Mouse (Mus musculus): ENCODE measurements around the gene Klre1. TPM values are rescaled to one million over a fixed set of nuclear protein-coding genes. Genes with fewer than 3 reads are reported as not detected.

The Klre1 gene
- polyA plus RNA-seq, 1 experiment from 2014 or later = not detected

GRCm38 (mm10) chr6:129547277-129547676 is 30.4 kb upstream of the Klre1 start:
- DNase-seq (ENCODE audit: low spot score) = no peak
- no peak overlapping the region for H3K4me3 ChIP-seq
- 84% methylated on average over 2 of the region's 2 CpGs for WGBS
- no peak overlapping the region for H3K27ac ChIP-seq (replicated peaks)
- H3K36me3 ChIP-seq = no peaks in the 10 kb centered on the region
- no peaks in the 10 kb centered on the region for H3K4me1 ChIP-seq
- no peaks in the 10 kb centered on the region for H3K9me3 ChIP-seq (replicated peaks)
- no peaks in the 10 kb centered on the region for H3K27me3 ChIP-seq (ENCODE audit: low read depth, poor library complexity, severe bottlenecking)

GRCm38 (mm10) chr6:129548009-129548408 is 29.7 kb upstream of the Klre1 start:
- Histone ChIP-seq H3K9me3 (replicated peaks) (no peaks in the 10 kb centered on the region), H3K4me3 (no peak overlapping the region), H3K36me3 (no peaks in the 10 kb centered on the region), H3K27me3 (ENCODE audit: low read depth, poor library complexity, severe bottlenecking) (no peaks in the 10 kb centered on the region), H3K4me1 (no peaks in the 10 kb centered on the region), H3K27ac (replicated peaks) (no peak overlapping the region)
- DNase-seq (ENCODE audit: low spot score) = no peak
- WGBS = 77% methylated on average over 3 of the region's 3 CpGs

- no peaks in the 10 kb centered on the region for H3K9me3 ChIP-seq (replicated peaks)
- H3K36me3 ChIP-seq = no peaks in the 10 kb centered on the region
- H3K4me3 ChIP-seq = no peak overlapping the region
- H3K4me1 ChIP-seq = peaks cover 20% of the 10 kb centered on the region
- no peaks in the 10 kb centered on the region for H3K27me3 ChIP-seq (ENCODE audit: low read depth, poor library complexity, severe bottlenecking)
- DNase-seq (ENCODE audit: low spot score) = peak; percentile 41
- peak overlapping the region; percentile 72 for H3K27ac ChIP-seq (replicated peaks)
These were observed 20.2 kb upstream of the Klre1 start for GRCm38 (mm10) chr6:129557298-129558023.

GRCm38 (mm10) chr6:129558946-129559640 is 18.6 kb upstream of the Klre1 start:
- no peak overlapping the region for H3K4me3 ChIP-seq
- WGBS = 23% methylated on average over 12 of the region's 12 CpGs
- DNase-seq (ENCODE audit: low spot score) = peak; percentile 73
- H3K4me1 ChIP-seq = peaks cover 20% of the 10 kb centered on the region
- H3K9me3 ChIP-seq (replicated peaks) = no peaks in the 10 kb centered on the region
- no peaks in the 10 kb centered on the region for H3K27me3 ChIP-seq (ENCODE audit: low read depth, poor library complexity, severe bottlenecking)
- no peaks in the 10 kb centered on the region for H3K36me3 ChIP-seq
- peak overlapping the region; percentile 72 for H3K27ac ChIP-seq (replicated peaks)

- no peak overlapping the region for H3K27ac ChIP-seq (replicated peaks)
- no peak for DNase-seq (ENCODE audit: low spot score)
- H3K9me3 ChIP-seq (replicated peaks) = no peaks in the 10 kb centered on the region
- 64% methylated on average over 4 of the region's 4 CpGs for WGBS
- no peak overlapping the region for H3K4me3 ChIP-seq
- no peaks in the 10 kb centered on the region for H3K36me3 ChIP-seq
- H3K4me1 ChIP-seq = peaks cover 20% of the 10 kb centered on the region
- H3K27me3 ChIP-seq (ENCODE audit: low read depth, poor library complexity, severe bottlenecking) = no peaks in the 10 kb centered on the region
These were observed 18.1 kb upstream of the Klre1 start for GRCm38 (mm10) chr6:129559641-129560027.

GRCm38 (mm10) chr6:129565257-129565656 is 12.4 kb upstream of the Klre1 start:
- DNase-seq (ENCODE audit: low spot score) = no peak
- 72% methylated on average over 2 of the region's 2 CpGs for WGBS

GRCm38 (mm10) chr6:129575315-129575714 is 2.4 kb upstream of the Klre1 start:
- no peaks in the 10 kb centered on the region for H3K27me3 ChIP-seq (ENCODE audit: low read depth, poor library complexity, severe bottlenecking)
- H3K27ac ChIP-seq (replicated peaks) = no peak overlapping the region
- no peaks in the 10 kb centered on the region for H3K36me3 ChIP-seq
- no peaks in the 10 kb centered on the region for H3K9me3 ChIP-seq (replicated peaks)
- no peak overlapping the region for H3K4me3 ChIP-seq
- WGBS = 57% methylated on average over 2 of the region's 2 CpGs
- no peaks in the 10 kb centered on the region for H3K4me1 ChIP-seq
- DNase-seq (ENCODE audit: low spot score) = no peak

More at GRCm38 (mm10) chr6:129565257-129565656, 12.4 kb upstream of the Klre1 start:
- Histone ChIP-seq H3K9me3 (replicated peaks) (no peaks in the 10 kb centered on the region), H3K27ac (replicated peaks) (no peak overlapping the region), H3K27me3 (ENCODE audit: low read depth, poor library complexity, severe bottlenecking) (no peaks in the 10 kb centered on the region), H3K4me1 (no peaks in the 10 kb centered on the region), H3K4me3 (no peak overlapping the region), H3K36me3 (no peaks in the 10 kb centered on the region)

- H3K4me1 ChIP-seq = no peaks in the 10 kb centered on the region
- no peak for DNase-seq (ENCODE audit: low spot score)
- H3K9me3 ChIP-seq (replicated peaks) = no peaks in the 10 kb centered on the region
- no peak overlapping the region for H3K4me3 ChIP-seq
- WGBS = 57% methylated on average over 4 of the region's 4 CpGs
- no peaks in the 10 kb centered on the region for H3K36me3 ChIP-seq
- H3K27me3 ChIP-seq (ENCODE audit: low read depth, poor library complexity, severe bottlenecking) = no peaks in the 10 kb centered on the region
- H3K27ac ChIP-seq (replicated peaks) = no peak overlapping the region
These were observed 3.6 kb downstream of the Klre1 start for GRCm38 (mm10) chr6:129581274-129581673.

GRCm38 (mm10) chr6:129581896-129582295 is 4.2 kb downstream of the Klre1 start:
- no peaks in the 10 kb centered on the region for H3K36me3 ChIP-seq
- no peaks in the 10 kb centered on the region for H3K9me3 ChIP-seq (replicated peaks)
- 88% methylated on average over 4 of the region's 4 CpGs for WGBS
- no peaks in the 10 kb centered on the region for H3K4me1 ChIP-seq
- H3K27ac ChIP-seq (replicated peaks) = no peak overlapping the region
- DNase-seq (ENCODE audit: low spot score) = no peak
- no peaks in the 10 kb centered on the region for H3K27me3 ChIP-seq (ENCODE audit: low read depth, poor library complexity, severe bottlenecking)
- no peak overlapping the region for H3K4me3 ChIP-seq

- no peak overlapping the region for H3K27ac ChIP-seq (replicated peaks)
- DNase-seq (ENCODE audit: low spot score) = no peak
- H3K9me3 ChIP-seq (replicated peaks) = no peaks in the 10 kb centered on the region
- no peaks in the 10 kb centered on the region for H3K36me3 ChIP-seq
- no peaks in the 10 kb centered on the region for H3K27me3 ChIP-seq (ENCODE audit: low read depth, poor library complexity, severe bottlenecking)
- H3K4me3 ChIP-seq = no peak overlapping the region
- 78% methylated on average over 3 of the region's 3 CpGs for WGBS
- H3K4me1 ChIP-seq = no peaks in the 10 kb centered on the region
These were observed 5.3 kb downstream of the Klre1 start for GRCm38 (mm10) chr6:129583014-129583413.

GRCm38 (mm10) chr6:129591508-129591907 is 13.8 kb downstream of the Klre1 start, which contains the start of gene Klrd1:
Gene Klrd1 (plus strand): TSS chr6:129591782.
- 87% methylated on average over 3 of the region's 3 CpGs for WGBS
- Histone ChIP-seq H3K27me3 (ENCODE audit: low read depth, poor library complexity, severe bottlenecking) (no peaks in the 10 kb centered on the region), H3K4me3 (no peak within 1 kb of the TSS), H3K36me3 (no peaks in the 10 kb centered on the region), H3K4me1 (no peaks in the 10 kb centered on the region), H3K9me3 (replicated peaks) (no peaks in the 10 kb centered on the region), H3K27ac (replicated peaks) (no peak within 1 kb of the TSS)
- no peak for DNase-seq (ENCODE audit: low spot score)

GRCm38 (mm10) chr6:129608372-129608771 is 30.7 kb downstream of the Klre1 start:
- no peak overlapping the region for H3K4me3 ChIP-seq
- H3K27me3 ChIP-seq (ENCODE audit: low read depth, poor library complexity, severe bottlenecking) = no peaks in the 10 kb centered on the region
- no peaks in the 10 kb centered on the region for H3K36me3 ChIP-seq
- H3K4me1 ChIP-seq = no peaks in the 10 kb centered on the region
- H3K9me3 ChIP-seq (replicated peaks) = no peaks in the 10 kb centered on the region
- DNase-seq (ENCODE audit: low spot score) = no peak
- H3K27ac ChIP-seq (replicated peaks) = no peak overlapping the region

GRCm38 (mm10) chr6:129623735-129624134 is 46.0 kb downstream of the Klre1 start, which contains the start of gene Klrk1:
Gene Klrk1 (minus strand): TSS chr6:129623864.
- H3K9me3 ChIP-seq (replicated peaks) = no peaks in the 10 kb centered on the region
- 81% methylated on average over 4 of the region's 4 CpGs for WGBS

More at GRCm38 (mm10) chr6:129623735-129624134, 46.0 kb downstream of the Klre1 start, which contains the start of gene Klrk1:
- DNase-seq (ENCODE audit: low spot score) = no peak
- no peaks in the 10 kb centered on the region for H3K27me3 ChIP-seq (ENCODE audit: low read depth, poor library complexity, severe bottlenecking)
- H3K4me3 ChIP-seq = no peak within 1 kb of the TSS
- no peaks in the 10 kb centered on the region for H3K4me1 ChIP-seq
- no peak within 1 kb of the TSS for H3K27ac ChIP-seq (replicated peaks)
- H3K36me3 ChIP-seq = no peaks in the 10 kb centered on the region

All from midbrain, embryonic 10.5 days (tissue).